Mouse (Mus musculus): ENCODE measurements around the gene Hes5.

The Hes5 gene

GRCm38 (mm10) chr4:154960690-154961225 is at the start of gene Hes5:
Gene Hes5 (plus strand): TSS chr4:154960923.
- in situ Hi-C loops (cut with MboI): loop anchor here (10.0 kb wide), 1 partner anchor 124 kb away; the partner anchor contains the start of genes Morn1 and Rer1

- in situ Hi-C loops (cut with MboI): no loop called here
These were observed 49.1 kb upstream of the Hes5 start for GRCm38 (mm10) chr4:154911644-154912043.

- in situ Hi-C loops (cut with MboI): no loop called here
These were observed 46.9 kb upstream of the Hes5 start for GRCm38 (mm10) chr4:154913845-154914244.

- in situ Hi-C loops (cut with MboI): no loop called here
These were observed 46.5 kb upstream of the Hes5 start for GRCm38 (mm10) chr4:154914252-154914651.

- in situ Hi-C loops (cut with MboI): no loop called here
These were observed 46.0 kb upstream of the Hes5 start for GRCm38 (mm10) chr4:154914707-154915106.

GRCm38 (mm10) chr4:154915286-154915685 is 45.4 kb upstream of the Hes5 start:
- in situ Hi-C loops (cut with MboI): no loop called here

GRCm38 (mm10) chr4:154916662-154917061 is 44.1 kb upstream of the Hes5 start:
- in situ Hi-C loops (cut with MboI): no loop called here

GRCm38 (mm10) chr4:154922291-154922690 is 38.4 kb upstream of the Hes5 start:
- in situ Hi-C loops (cut with MboI): no loop called here

- in situ Hi-C loops (cut with MboI): no loop called here
These were observed 37.8 kb upstream of the Hes5 start for GRCm38 (mm10) chr4:154922931-154923330.

GRCm38 (mm10) chr4:154925413-154925812 is 35.3 kb upstream of the Hes5 start:
- in situ Hi-C loops (cut with MboI): no loop called here

GRCm38 (mm10) chr4:154926969-154927898 is 33.5 kb upstream of the Hes5 start:
- in situ Hi-C loops (cut with MboI): no loop called here

GRCm38 (mm10) chr4:154927899-154928337 is 32.8 kb upstream of the Hes5 start:
- in situ Hi-C loops (cut with MboI): no loop called here

GRCm38 (mm10) chr4:154928395-154929087 is 32.2 kb upstream of the Hes5 start, which contains the start of gene Tnfrsf14:
Gene Tnfrsf14 (minus strand): TSS chr4:154928563.
- in situ Hi-C loops (cut with MboI): no loop called here

GRCm38 (mm10) chr4:154929088-154929660 is 31.5 kb upstream of the Hes5 start:
- in situ Hi-C loops (cut with MboI): no loop called here

GRCm38 (mm10) chr4:154933306-154933907 is 27.3 kb upstream of the Hes5 start:
- in situ Hi-C loops (cut with MboI): no loop called here

GRCm38 (mm10) chr4:154934800-154935199 is 25.9 kb upstream of the Hes5 start:
- in situ Hi-C loops (cut with MboI): no loop called here

GRCm38 (mm10) chr4:154935788-154936187 is 24.9 kb upstream of the Hes5 start:
- in situ Hi-C loops (cut with MboI): no loop called here

GRCm38 (mm10) chr4:154936542-154937255 is 24.0 kb upstream of the Hes5 start:
- in situ Hi-C loops (cut with MboI): no loop called here

GRCm38 (mm10) chr4:154937746-154938145 is 23.0 kb upstream of the Hes5 start:
- in situ Hi-C loops (cut with MboI): no loop called here

- in situ Hi-C loops (cut with MboI): no loop called here
These were observed 20.6 kb upstream of the Hes5 start for GRCm38 (mm10) chr4:154940156-154940555.

- in situ Hi-C loops (cut with MboI): no loop called here
These were observed 18.9 kb upstream of the Hes5 start for GRCm38 (mm10) chr4:154941831-154942230.
